Mouse (Mus musculus): Measurements from ENCODE around the gene Sdhaf2. TPM values are rescaled to one million over a fixed set of nuclear protein-coding genes. Genes with fewer than 3 reads are reported as not detected.
A peak's percentile ranks its signal among the peaks of the same experiment; 100 is the strongest.
"Not testable (repeated sequence)": the region's sequence is repeated elsewhere in the genome, so short reads cannot be mapped to it uniquely, and the experiment has no call there.

Sdhaf2 gene
- total and polyA plus RNA-seq, 2 experiments from 2014 or later: 56.1 to 66.2 TPM

DNA sequence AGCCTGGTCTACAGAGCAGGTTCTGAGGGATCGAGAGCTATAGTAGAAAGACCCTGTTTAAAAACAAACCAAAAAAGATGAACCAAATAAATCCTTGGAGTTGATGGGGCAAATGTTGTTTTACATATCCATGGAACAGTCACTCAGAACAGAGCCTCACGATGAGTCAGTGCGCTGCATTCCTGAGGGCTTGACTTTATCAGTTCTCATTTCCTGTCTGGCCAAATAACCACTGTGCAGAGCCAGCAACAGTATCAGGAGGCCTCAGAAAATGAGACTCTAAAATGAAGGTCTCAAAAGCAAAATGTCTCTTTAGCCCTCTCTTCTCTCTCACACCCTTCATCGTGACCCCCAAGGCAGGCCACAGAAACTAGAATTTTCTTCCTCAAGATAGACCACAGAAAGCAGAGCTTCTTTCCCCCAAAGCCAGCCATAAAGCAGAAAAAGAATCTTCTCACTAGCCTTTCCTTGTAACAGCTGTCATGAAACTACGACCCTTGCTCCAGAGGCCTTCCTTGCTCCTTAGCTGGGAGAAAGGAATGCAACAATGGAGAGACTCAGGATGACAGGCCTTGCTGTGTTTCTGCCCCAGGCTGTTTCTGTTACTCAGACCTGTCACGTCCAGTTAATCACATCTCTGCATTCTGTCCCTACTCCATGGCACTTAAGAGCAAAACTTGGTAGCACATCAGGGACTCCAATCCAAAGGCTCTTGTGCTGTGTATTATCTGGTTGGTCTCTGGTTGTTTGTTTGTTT lies 35.8 kb upstream of the Sdhaf2 start:
- TF ChIP-seq CTCF (IDR thresholded peaks at IDR 0.05; ENCODE audit: low read depth): no peak
- no peak for TF ChIP-seq EP300 (IDR thresholded peaks at IDR 0.05; ENCODE audit: low read depth)
- peak overlapping the region; percentile 92 for H3K27ac ChIP-seq (ENCODE audit: low read depth)
- DNase-seq (ENCODE audit: low spot score) (peak; percentile 74), ATAC-seq (ENCODE audit: insufficient read depth, low read depth) (peak; percentile 91)
- H3K4me2 ChIP-seq (ENCODE audit: low read depth, low read length): no peak overlapping the region
- H3K9ac ChIP-seq (replicated peaks; ENCODE audit: low read depth, low read length): no peak overlapping the region
- no peaks in the 10 kb centered on the region for H3K27me3 ChIP-seq (ENCODE audit: control insufficient read depth, insufficient read depth, low read length)
- WGBS: 28% methylated on average over 6 of the region's 6 CpGs
- H3K4me3 ChIP-seq (ENCODE audit: low read depth, low read length): no peak overlapping the region
- no peaks in the 10 kb centered on the region for H3K36me3 ChIP-seq (replicated peaks; ENCODE audit: control insufficient read depth, insufficient read depth, low read length)
- H3K4me1 ChIP-seq (ENCODE audit: control insufficient read depth, insufficient read depth): peaks cover 10% of the 10 kb centered on the region; the same call in 1 of the 2 replicates
- no peaks in the 10 kb centered on the region for H3K9me3 ChIP-seq (replicated peaks; ENCODE audit: control insufficient read depth, low read length)

DNA sequence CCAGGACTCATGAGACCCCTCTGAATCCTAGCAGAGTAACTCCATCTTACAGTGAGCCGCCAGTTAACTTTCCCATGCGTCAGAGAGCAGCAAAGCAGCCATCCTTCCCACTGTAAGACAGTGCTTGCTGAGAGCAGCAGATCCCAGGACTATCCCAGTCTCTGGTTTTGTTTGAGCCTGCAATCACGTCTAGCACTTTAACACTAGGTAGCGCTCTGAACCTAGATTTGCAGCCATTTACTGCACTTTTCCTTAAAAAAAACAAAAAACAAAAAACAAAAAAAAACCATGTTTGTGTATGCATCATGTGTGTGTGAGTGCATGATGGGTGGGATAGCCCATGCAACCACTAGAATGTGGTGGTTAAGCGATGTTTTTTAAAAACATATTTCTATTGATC lies 34.2 kb upstream of the Sdhaf2 start:
- 40% methylated on average over 5 of the region's 5 CpGs for WGBS
- no peak overlapping the region for H3K9ac ChIP-seq (replicated peaks; ENCODE audit: low read depth, low read length)
- H3K27ac ChIP-seq (ENCODE audit: low read depth): no peak overlapping the region
- peak; percentile 47 for TF ChIP-seq CTCF (IDR thresholded peaks at IDR 0.05; ENCODE audit: low read depth)
- TF ChIP-seq EP300 (IDR thresholded peaks at IDR 0.05; ENCODE audit: low read depth): no peak
- peak; percentile 37 for DNase-seq (ENCODE audit: low spot score)
- H3K27me3 ChIP-seq (ENCODE audit: control insufficient read depth, insufficient read depth, low read length): no peaks in the 10 kb centered on the region
- no peaks in the 10 kb centered on the region for H3K36me3 ChIP-seq (replicated peaks; ENCODE audit: control insufficient read depth, insufficient read depth, low read length)
- H3K4me2 ChIP-seq (ENCODE audit: low read depth, low read length): no peak overlapping the region
- no peak overlapping the region for H3K4me3 ChIP-seq (ENCODE audit: low read depth, low read length)
- no peak for ATAC-seq (ENCODE audit: insufficient read depth, low read depth)
- no peaks in the 10 kb centered on the region for H3K9me3 ChIP-seq (replicated peaks; ENCODE audit: control insufficient read depth, low read length)
- H3K4me1 ChIP-seq (ENCODE audit: control insufficient read depth, insufficient read depth): peaks cover 15% of the 10 kb centered on the region; the same call in 1 of the 2 replicates

DNA sequence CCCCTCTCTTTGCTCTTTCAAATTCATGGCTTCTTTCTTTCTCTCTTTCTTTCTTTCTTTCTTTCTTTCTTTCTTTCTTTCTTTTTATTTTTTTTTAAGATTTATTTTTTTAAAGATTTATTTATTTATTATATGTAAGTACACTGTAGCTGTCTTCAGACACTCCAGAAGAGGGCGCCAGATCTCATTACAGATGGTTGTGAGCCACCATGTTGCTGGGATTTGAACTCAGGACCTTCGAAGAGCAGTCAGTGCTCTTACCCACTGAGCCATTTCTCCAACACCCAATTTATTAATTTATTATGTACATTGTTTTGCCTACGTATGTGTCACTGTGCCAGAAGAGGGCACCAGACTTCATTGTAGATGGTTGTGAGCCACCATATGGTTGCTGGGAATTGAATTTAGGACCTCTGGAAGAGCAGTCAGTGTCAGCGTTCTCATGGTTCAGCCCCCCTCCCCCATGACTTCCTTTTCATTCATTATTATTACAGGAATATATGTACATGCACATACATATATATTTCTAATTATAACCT lies 32.0 kb upstream of the Sdhaf2 start:
- DNase-seq (ENCODE audit: low spot score); H3K36me3 ChIP-seq (replicated peaks; ENCODE audit: control insufficient read depth, insufficient read depth, low read length); H3K4me2 ChIP-seq (ENCODE audit: low read depth, low read length); ATAC-seq (ENCODE audit: insufficient read depth, low read depth); H3K9ac ChIP-seq (replicated peaks; ENCODE audit: low read depth, low read length); H3K4me3 ChIP-seq (ENCODE audit: low read depth, low read length); H3K9me3 ChIP-seq (replicated peaks; ENCODE audit: control insufficient read depth, low read length); H3K27ac ChIP-seq (ENCODE audit: low read depth); H3K27me3 ChIP-seq (ENCODE audit: control insufficient read depth, insufficient read depth, low read length): not testable (repeated sequence)
- peaks cover 18% of the 10 kb centered on the region; the same call in 1 of the 2 replicates for H3K4me1 ChIP-seq (ENCODE audit: control insufficient read depth, insufficient read depth)
- 76% methylated on average over 4 of the region's 4 CpGs for WGBS

DNA sequence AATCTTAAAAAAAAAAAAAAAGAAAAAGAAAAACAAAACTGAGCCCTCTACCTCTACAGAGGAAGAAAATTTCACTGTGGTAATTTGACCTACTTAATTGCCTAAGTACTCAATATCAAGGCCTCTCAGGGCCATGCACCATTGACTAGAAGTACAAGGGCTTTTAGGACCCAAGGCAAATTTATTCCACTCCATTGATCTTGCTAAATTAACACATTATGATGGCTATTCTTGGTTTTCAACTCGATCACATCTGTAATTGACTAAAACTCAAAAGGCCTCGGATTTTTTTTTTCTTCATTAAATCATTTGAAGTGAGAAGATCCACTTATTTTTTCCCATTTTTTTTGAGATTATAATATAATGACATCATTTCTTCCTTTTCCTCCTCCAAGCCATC lies 31.5 kb upstream of the Sdhaf2 start:
- H3K9ac ChIP-seq (replicated peaks; ENCODE audit: low read depth, low read length): no peak overlapping the region
- H3K4me1 ChIP-seq (ENCODE audit: control insufficient read depth, insufficient read depth): peaks cover 18% of the 10 kb centered on the region; the same call in 1 of the 2 replicates
- no peak for TF ChIP-seq CTCF (IDR thresholded peaks at IDR 0.05; ENCODE audit: low read depth)
- no peak for TF ChIP-seq EP300 (IDR thresholded peaks at IDR 0.05; ENCODE audit: low read depth)
- no peak overlapping the region for H3K4me3 ChIP-seq (ENCODE audit: low read depth, low read length)
- H3K27ac ChIP-seq (ENCODE audit: low read depth): no peak overlapping the region
- WGBS: 75% methylated on average over 2 of the region's 2 CpGs
- no peaks in the 10 kb centered on the region for H3K9me3 ChIP-seq (replicated peaks; ENCODE audit: control insufficient read depth, low read length)
- H3K4me2 ChIP-seq (ENCODE audit: low read depth, low read length): no peak overlapping the region
- H3K36me3 ChIP-seq (replicated peaks; ENCODE audit: control insufficient read depth, insufficient read depth, low read length): no peaks in the 10 kb centered on the region
- H3K27me3 ChIP-seq (ENCODE audit: control insufficient read depth, insufficient read depth, low read length): no peaks in the 10 kb centered on the region
- DNase-seq (ENCODE audit: low spot score) (no peak), ATAC-seq (ENCODE audit: insufficient read depth, low read depth) (no peak)

DNA sequence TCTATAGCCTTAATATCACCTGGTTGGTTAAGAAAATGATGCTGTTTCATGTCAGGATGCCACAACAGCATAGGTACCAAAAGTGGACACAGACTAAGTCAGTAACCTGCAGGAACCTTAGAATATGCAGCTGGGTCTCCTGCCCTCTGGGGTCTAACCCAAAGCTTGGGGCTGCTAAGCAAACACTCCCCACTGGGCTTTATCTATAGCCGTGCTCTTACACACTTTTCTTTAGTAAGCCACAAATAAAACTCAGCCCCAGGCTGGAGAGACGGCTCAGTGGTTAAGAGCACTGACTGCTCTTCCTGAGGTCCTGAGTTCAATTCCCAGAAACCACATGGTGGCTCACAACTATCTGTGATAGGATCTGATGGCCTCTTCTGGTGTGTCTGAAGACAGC lies 31.1 kb upstream of the Sdhaf2 start:
- Histone ChIP-seq H3K9ac (replicated peaks; ENCODE audit: low read depth, low read length) (no peak overlapping the region), H3K4me3 (ENCODE audit: low read depth, low read length) (no peak overlapping the region), H3K27ac (ENCODE audit: low read depth) (no peak overlapping the region), H3K9me3 (replicated peaks; ENCODE audit: control insufficient read depth, low read length) (no peaks in the 10 kb centered on the region), H3K4me1 (ENCODE audit: control insufficient read depth, insufficient read depth) (peaks cover 17% of the 10 kb centered on the region; the same call in 1 of the 2 replicates), H3K36me3 (replicated peaks; ENCODE audit: control insufficient read depth, insufficient read depth, low read length) (peaks cover under 1% of the 10 kb centered on the region; the same call in 1 of the 2 replicates), H3K27me3 (ENCODE audit: control insufficient read depth, insufficient read depth, low read length) (no peaks in the 10 kb centered on the region), H3K4me2 (ENCODE audit: low read depth, low read length) (no peak overlapping the region)
- WGBS: 64% methylated on average over 2 of the region's 2 CpGs
- DNase-seq (ENCODE audit: low spot score) (no peak), ATAC-seq (ENCODE audit: insufficient read depth, low read depth) (no peak)
- TF ChIP-seq CTCF (IDR thresholded peaks at IDR 0.05; ENCODE audit: low read depth): no peak

Measured in heart, postnatal 0 days (tissue).